Mouse (Mus musculus) midbrain, embryonic 14.5 days (tissue): Measurements from ENCODE around the gene Abl1. TPM values are rescaled to one million over a fixed set of nuclear protein-coding genes. Genes with fewer than 3 reads are reported as not detected.

ENCODE experiments used
- ATAC-seq: fragments of 200-750 bp; cut with Nextera tagmentation; 2 replicates; pipeline ENCODE4 v1.8.0; 2017; ENCODE audit warnings: moderate number of reproducible peaks, moderate library complexity; ENCODE audit not compliant: low FRiP score, low TSS enrichment
- DNase-seq: peaks from one replicate; pipeline ENCODE4 v3.0.0-alpha.2; 2015
- H3K27ac ChIP-seq: fragments of 300-500 bp; sonication (generic); replicated peaks from 2 replicates; pipeline ENCODE4 v1.5.1; 2014; ENCODE audit warnings: mild to moderate bottlenecking, low read depth, low read length, moderate library complexity
- H3K27me3 ChIP-seq: fragments of 300-500 bp; sonication (generic); 2 replicates; pipeline ENCODE4 v1.6.1; 2014; ENCODE audit warnings: low read length, control low read depth, mixed read lengths; ENCODE audit not compliant: control insufficient read depth, insufficient read depth
- H3K36me3 ChIP-seq: fragments of 300-500 bp; sonication (generic); 2 replicates; pipeline ENCODE4 v1.6.1; 2014; ENCODE audit warnings: low read length, control low read depth; ENCODE audit not compliant: control insufficient read depth, insufficient read depth
- H3K4me1 ChIP-seq: fragments of 300-500 bp; sonication (generic); 2 replicates; pipeline ENCODE4 v1.6.1; 2014; ENCODE audit warnings: mild to moderate bottlenecking, antibody characterized with exemption, low read length, control low read depth; ENCODE audit not compliant: control insufficient read depth, insufficient read depth
- H3K4me2 ChIP-seq: fragments of 300-500 bp; sonication (generic); 2 replicates; pipeline ENCODE4 v1.6.1; 2014; ENCODE audit warnings: mild to moderate bottlenecking, low read length, moderate library complexity
- H3K4me3 ChIP-seq: fragments of 300-500 bp; sonication (generic); replicated peaks from 2 replicates; pipeline ENCODE4 v1.5.1; 2014; ENCODE audit warnings: low read depth, low read length
- H3K9ac ChIP-seq: fragments of 300-500 bp; sonication (generic); replicated peaks from 2 replicates; pipeline ENCODE4 v1.6.1; 2014; ENCODE audit warnings: mild to moderate bottlenecking, low read length, moderate library complexity
- H3K9me3 ChIP-seq: fragments of 300-500 bp; sonication (generic); 2 replicates; pipeline ENCODE4 v1.6.1; 2016; ENCODE audit warnings: low read length, control low read depth, mixed read lengths; ENCODE audit not compliant: control insufficient read depth
- WGBS: fragments of 180-500 bp; shearing (Covaris S2); extraction: QIAGEN DNeasy Blood & Tissue Kit; methylation state at CpG from one replicate; pipeline ENCODE4 v1.1.7; 2014; 5-methylcytosine and 5-hydroxymethylcytosine counted together
- polyA plus RNA-seq: library from polyadenylated mRNA; unstranded; fragments of >200 nt; fragmentation: Nextera tagmentation; extraction: Ambion mirVana; gene quantifications from 2 replicates; pipeline ENCODE4 v1.2.1, GENCODE M21; 2014

The Abl1 gene
- polyA plus RNA-seq, 1 experiment from 2014 or later, result 27.6 TPM

- H3K36me3 ChIP-seq, result no peaks in the 10 kb centered on the region
- ATAC-seq, result no peak
- no peak overlapping the region for H3K4me3 ChIP-seq
- H3K4me1 ChIP-seq, result peaks cover 43% of the 10 kb centered on the region
- no peaks in the 10 kb centered on the region for H3K27me3 ChIP-seq
- no peaks in the 10 kb centered on the region for H3K9me3 ChIP-seq
- peak overlapping the region; percentile 83 for H3K4me2 ChIP-seq
- H3K9ac ChIP-seq, result no peak overlapping the region; the same call in 1 of the 2 replicates
- no peak for DNase-seq
- no peak overlapping the region for H3K27ac ChIP-seq
- 19% methylated on average over 3 of the region's 3 CpGs for WGBS
These were observed 74.0 kb downstream of the Abl1 start for GRCm38 (mm10) chr2:31762155-31762554.

- no peak for ATAC-seq
- H3K36me3 ChIP-seq, result no peaks in the 10 kb centered on the region
- peaks cover 43% of the 10 kb centered on the region for H3K4me1 ChIP-seq
- no peaks in the 10 kb centered on the region for H3K27me3 ChIP-seq
- WGBS, result 11% methylated on average over 2 of the region's 2 CpGs
- DNase-seq, result no peak
- H3K9me3 ChIP-seq, result no peaks in the 10 kb centered on the region
- H3K27ac ChIP-seq, result no peak overlapping the region
- H3K4me3 ChIP-seq, result no peak overlapping the region
- H3K9ac ChIP-seq, result no peak overlapping the region
- H3K4me2 ChIP-seq, result peak overlapping the region; percentile 36; the same call in 1 of the 2 replicates
These were observed 74.7 kb downstream of the Abl1 start for GRCm38 (mm10) chr2:31762853-31763252.

GRCm38 (mm10) chr2:31763271-31763670 lies 75.1 kb downstream of the Abl1 start:
- Histone ChIP-seq H3K4me3 (no peak overlapping the region), H3K4me1 (peaks cover 43% of the 10 kb centered on the region), H3K36me3 (no peaks in the 10 kb centered on the region), H3K27me3 (no peaks in the 10 kb centered on the region), H3K4me2 (no peak overlapping the region), H3K9ac (no peak overlapping the region), H3K27ac (0 out of 2 replicates have a peak overlapping the region, but pooled peaks have one; percentile 13), H3K9me3 (no peaks in the 10 kb centered on the region)
- no peak for ATAC-seq
- no peak for DNase-seq
- WGBS, result 9% methylated on average over 2 of the region's 2 CpGs

DNA sequence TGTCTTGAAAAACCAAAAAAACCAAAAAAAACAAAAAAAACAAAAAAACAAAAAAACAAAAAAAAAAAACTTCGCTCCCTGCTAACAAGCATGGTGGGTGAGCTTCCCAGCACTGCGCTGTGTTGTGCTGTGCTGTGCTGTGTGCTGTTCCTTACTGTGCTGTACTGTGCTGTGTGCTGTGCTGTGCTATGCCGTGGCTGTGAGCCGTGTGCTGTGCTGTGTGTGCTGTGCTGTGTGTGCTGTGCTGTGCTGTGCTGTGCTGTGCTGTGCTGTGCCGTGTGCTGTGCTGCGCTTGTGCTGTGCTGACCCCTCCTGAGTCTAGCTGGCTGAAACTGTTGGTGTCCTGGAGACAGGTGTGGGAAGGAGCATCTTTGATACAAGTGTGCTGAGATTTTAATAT lies 78.9 kb downstream of the Abl1 start:
- Histone ChIP-seq H3K27ac (no peak overlapping the region), H3K9me3 (no peaks in the 10 kb centered on the region), H3K9ac (no peak overlapping the region), H3K27me3 (no peaks in the 10 kb centered on the region), H3K4me1 (peaks cover 31% of the 10 kb centered on the region), H3K4me3 (no peak overlapping the region), H3K36me3 (no peaks in the 10 kb centered on the region), H3K4me2 (no peak overlapping the region)
- ATAC-seq (no peak), DNase-seq (no peak)
- WGBS, result 95% methylated on average over 6 of the region's 6 CpGs

GRCm38 (mm10) chr2:31767815-31768214 lies 79.6 kb downstream of the Abl1 start:
- ATAC-seq (no peak), DNase-seq (no peak)
- Histone ChIP-seq H3K9ac (no peak overlapping the region), H3K27ac (no peak overlapping the region), H3K9me3 (no peaks in the 10 kb centered on the region), H3K4me1 (peaks cover 25% of the 10 kb centered on the region), H3K4me2 (no peak overlapping the region), H3K36me3 (no peaks in the 10 kb centered on the region), H3K4me3 (no peak overlapping the region), H3K27me3 (no peaks in the 10 kb centered on the region)
- WGBS, result 85% methylated on average over 4 of the region's 4 CpGs

DNA sequence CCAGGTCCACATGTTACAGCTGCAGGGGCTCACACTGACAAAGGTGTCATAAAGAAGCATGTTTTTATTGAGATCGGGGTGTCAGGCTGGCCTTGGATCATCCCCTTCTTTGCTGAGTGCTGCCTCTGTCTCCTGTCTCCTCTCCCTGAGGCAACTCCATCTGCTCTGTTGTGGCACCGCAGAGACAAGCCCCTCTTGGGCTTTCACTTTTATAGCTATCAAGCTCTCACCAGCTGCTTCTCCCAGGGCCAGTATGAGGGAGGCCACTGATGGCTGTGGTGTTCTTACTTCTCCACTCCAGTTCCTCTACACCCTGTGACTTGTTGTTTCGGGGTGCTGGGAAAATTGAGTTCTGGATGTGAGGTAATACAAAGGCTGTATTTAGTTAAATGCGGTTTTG lies 80.9 kb downstream of the Abl1 start:
- Histone ChIP-seq H3K9me3 (no peaks in the 10 kb centered on the region), H3K36me3 (no peaks in the 10 kb centered on the region), H3K27me3 (no peaks in the 10 kb centered on the region), H3K4me3 (no peak overlapping the region), H3K9ac (no peak overlapping the region), H3K4me1 (peaks cover 16% of the 10 kb centered on the region), H3K27ac (0 out of 2 replicates have a peak overlapping the region, but pooled peaks have one; percentile 14), H3K4me2 (no peak overlapping the region)
- WGBS, result 56% methylated on average over 4 of the region's 4 CpGs
- no peak for DNase-seq
- ATAC-seq, result no peak

- H3K36me3 ChIP-seq, result no peaks in the 10 kb centered on the region
- peaks cover 16% of the 10 kb centered on the region for H3K4me1 ChIP-seq
- no peak for ATAC-seq
- no peaks in the 10 kb centered on the region for H3K27me3 ChIP-seq
- H3K9ac ChIP-seq, result no peak overlapping the region
- 49% methylated on average over 6 of the region's 6 CpGs for WGBS
- H3K4me3 ChIP-seq, result no peak overlapping the region
- H3K27ac ChIP-seq, result 0 out of 2 replicates have a peak overlapping the region, but pooled peaks have one; percentile 21
- no peak overlapping the region for H3K4me2 ChIP-seq
- no peaks in the 10 kb centered on the region for H3K9me3 ChIP-seq
- DNase-seq, result no peak
These were observed 81.5 kb downstream of the Abl1 start for GRCm38 (mm10) chr2:31769631-31770111.

- DNase-seq, result no peak
- Histone ChIP-seq H3K27ac (no peak overlapping the region), H3K36me3 (no peaks in the 10 kb centered on the region), H3K9me3 (no peaks in the 10 kb centered on the region), H3K4me1 (peaks cover 16% of the 10 kb centered on the region), H3K4me2 (no peak overlapping the region), H3K9ac (no peak overlapping the region), H3K27me3 (no peaks in the 10 kb centered on the region), H3K4me3 (no peak overlapping the region)
- WGBS, result 63% methylated on average over 7 of the region's 7 CpGs
- no peak for ATAC-seq
These were observed 82.7 kb downstream of the Abl1 start for GRCm38 (mm10) chr2:31770781-31771441.

GRCm38 (mm10) chr2:31776479-31776878 lies 88.3 kb downstream of the Abl1 start:
- 95% methylated on average over 3 of the region's 3 CpGs for WGBS
- no peak overlapping the region for H3K4me3 ChIP-seq
- ATAC-seq (no peak), DNase-seq (no peak)
- peaks cover 35% of the 10 kb centered on the region for H3K36me3 ChIP-seq
- no peaks in the 10 kb centered on the region for H3K27me3 ChIP-seq
- no peak overlapping the region for H3K4me2 ChIP-seq
- no peaks in the 10 kb centered on the region for H3K4me1 ChIP-seq
- no peak overlapping the region for H3K9ac ChIP-seq
- H3K9me3 ChIP-seq, result no peaks in the 10 kb centered on the region
- no peak overlapping the region for H3K27ac ChIP-seq
